Mouse (Mus musculus) lung, postnatal 0 days (tissue): Measurements from ENCODE around the gene Ensa.
A peak's percentile ranks its signal among the peaks of the same experiment; 100 is the strongest.
"Not testable (repeated sequence)": the region's sequence is repeated elsewhere in the genome, so short reads cannot be mapped to it uniquely, and the experiment has no call there.

Experiments
- CTCF ChIP-seq: IDR thresholded peaks from 2 replicates; pipeline ENCODE4 v1.5.1; 2016; ENCODE audit warnings: antibody characterized with exemption, mild to moderate bottlenecking
- EP300 ChIP-seq: IDR thresholded peaks from 2 replicates; pipeline ENCODE4 v1.6.1; 2016; ENCODE audit warnings: antibody characterized with exemption, mild to moderate bottlenecking, control low read depth

GRCm38 (mm10) chr3:95670419-95670818 is 45.6 kb downstream of the Ensa start:
- peak; percentile 46 for TF ChIP-seq CTCF
- TF ChIP-seq EP300, result not testable (repeated sequence)
